Mouse (Mus musculus): ENCODE measurements around the gene Sox6. TPM values are rescaled to one million over a fixed set of nuclear protein-coding genes. Genes with fewer than 3 reads are reported as not detected.
A peak's percentile ranks its signal among the peaks of the same experiment; 100 is the strongest.

Gene Sox6
- total RNA-seq, 2 experiments from 2014 or later, result 21.1 to 26.5 TPM

- DNase-seq (ENCODE audit: low spot score in 2 of 2), result no peak
Observed at GRCm38 (mm10) chr7:115758172-115758571, 280.4 kb downstream of the Sox6 start.

- no peak for DNase-seq (ENCODE audit: low spot score in 2 of 2)
Observed at GRCm38 (mm10) chr7:115755272-115755671, 283.3 kb downstream of the Sox6 start.

- DNase-seq (ENCODE audit: low spot score in 2 of 2), result no peak
Observed at GRCm38 (mm10) chr7:115754216-115754615, 284.4 kb downstream of the Sox6 start.

- DNase-seq (ENCODE audit: low spot score in 2 of 2), result no peak
Observed at GRCm38 (mm10) chr7:115752121-115752634, 286.4 kb downstream of the Sox6 start.

GRCm38 (mm10) chr7:115751083-115751482 lies 287.5 kb downstream of the Sox6 start:
- no peak for DNase-seq (ENCODE audit: low spot score in 2 of 2)

- DNase-seq (ENCODE audit: low spot score in 2 of 2), result no peak
Observed at GRCm38 (mm10) chr7:115750275-115750825, 288.2 kb downstream of the Sox6 start.

GRCm38 (mm10) chr7:115747541-115747940 lies 291.1 kb downstream of the Sox6 start:
- DNase-seq (ENCODE audit: low spot score in 2 of 2), result no peak

GRCm38 (mm10) chr7:115745672-115746253 lies 292.8 kb downstream of the Sox6 start:
- no peak for DNase-seq (ENCODE audit: low spot score in 2 of 2)

- DNase-seq (ENCODE audit: low spot score in 2 of 2), result no peak
Observed at GRCm38 (mm10) chr7:115734137-115734536, 304.5 kb downstream of the Sox6 start.

GRCm38 (mm10) chr7:115732824-115733223 lies 305.8 kb downstream of the Sox6 start:
- DNase-seq (ENCODE audit: low spot score in 2 of 2), result no peak

- no peak for DNase-seq (ENCODE audit: low spot score in 2 of 2)
Observed at GRCm38 (mm10) chr7:115726776-115727175, 311.8 kb downstream of the Sox6 start.

- DNase-seq (ENCODE audit: low spot score in 2 of 2), result no peak
Observed at GRCm38 (mm10) chr7:115724404-115724803, 314.2 kb downstream of the Sox6 start.

- no peak for DNase-seq (ENCODE audit: low spot score in 2 of 2)
Observed at GRCm38 (mm10) chr7:115721624-115722540, 316.7 kb downstream of the Sox6 start.

- no peak for DNase-seq (ENCODE audit: low spot score in 2 of 2)
Observed at GRCm38 (mm10) chr7:115719791-115720190, 318.8 kb downstream of the Sox6 start.

GRCm38 (mm10) chr7:115706141-115706540 lies 332.5 kb downstream of the Sox6 start:
- DNase-seq (ENCODE audit: low spot score in 2 of 2), result no peak

- no peak for DNase-seq (ENCODE audit: low spot score in 2 of 2)
Observed at GRCm38 (mm10) chr7:115698105-115698504, 340.5 kb downstream of the Sox6 start.

GRCm38 (mm10) chr7:115693206-115693605 lies 345.4 kb downstream of the Sox6 start:
- no peak for DNase-seq (ENCODE audit: low spot score in 2 of 2)

GRCm38 (mm10) chr7:115691091-115691490 lies 347.5 kb downstream of the Sox6 start:
- no peak for DNase-seq (ENCODE audit: low spot score in 2 of 2)

- DNase-seq (ENCODE audit: low spot score in 2 of 2), result no peak
Observed at GRCm38 (mm10) chr7:115686687-115687086, 351.9 kb downstream of the Sox6 start.

GRCm38 (mm10) chr7:115684142-115684541 lies 354.5 kb downstream of the Sox6 start:
- no peak for DNase-seq (ENCODE audit: low spot score in 2 of 2)

- no peak for DNase-seq (ENCODE audit: low spot score in 2 of 2)
Observed at GRCm38 (mm10) chr7:115671749-115672148, 366.8 kb downstream of the Sox6 start.

GRCm38 (mm10) chr7:115671272-115671671 lies 367.3 kb downstream of the Sox6 start:
- DNase-seq (ENCODE audit: low spot score in 2 of 2), result peak in 1 of 2 experiments; percentile 12

All from layer of hippocampus, adult 18-20 months (tissue).